Mouse (Mus musculus) MEL (cell line): ENCODE results near the gene Slc9c1. TPM values are rescaled to one million over a fixed set of nuclear protein-coding genes. Genes with fewer than 3 reads are reported as not detected.

Source experiments
- DNase-seq: peaks from one replicate; pipeline ENCODE4 v3.0.0; 2011; ENCODE audit warnings: low read depth, low spot score
- H3K27ac ChIP-seq: 2 replicates; pipeline ENCODE4 v1.5.1; 2012; ENCODE audit warnings: low read depth, mild to moderate bottlenecking, control low read depth, low read length, moderate library complexity; ENCODE audit not compliant: control insufficient read depth
- H3K27me3 ChIP-seq, 2 experiments: fragments of 150-350 bp in 1 of 2; sonication (generic) in 1 of 2; 2 replicates each; pipeline ENCODE4 v1.6.1; 2012; ENCODE audit warnings: low read length in 2 of 2, mild to moderate bottlenecking in 2 of 2, improper control_type of control experiment in 1 of 2, moderate library complexity in 1 of 2; ENCODE audit not compliant: insufficient read depth in 2 of 2, control insufficient read depth in 1 of 2
- H3K36me3 ChIP-seq, 2 experiments: 2 replicates each; pipeline ENCODE4 v1.6.1; 2012 to 2014; ENCODE audit warnings: low read length in 2 of 2, improper control_type of control experiment in 1 of 2, inconsistent platforms in 1 of 2, mild to moderate bottlenecking in 1 of 2; ENCODE audit not compliant: insufficient read depth in 2 of 2, control insufficient read depth in 1 of 2
- H3K4me1 ChIP-seq, 2 experiments: fragments of 150-350 bp in 1 of 2; sonication (generic) in 1 of 2; 2 replicates each; pipeline ENCODE4 v1.6.1; 2012; ENCODE audit warnings: low read length in 2 of 2, improper control_type of control experiment in 1 of 2, mild to moderate bottlenecking in 1 of 2; ENCODE audit not compliant: insufficient read depth in 2 of 2, control insufficient read depth in 1 of 2
- H3K4me3 ChIP-seq, 2 experiments: fragments of 150-350 bp in 1 of 2; sonication (generic) in 1 of 2; 2 replicates each; pipeline ENCODE4 v1.5.1; 2012; ENCODE audit warnings: low read depth in 2 of 2, low read length in 2 of 2, mild to moderate bottlenecking in 2 of 2, moderate library complexity in 2 of 2, control low read depth in 1 of 2, improper control_type of control experiment in 1 of 2; ENCODE audit not compliant: control insufficient read depth in 1 of 2, insufficient read depth in 1 of 2
- H3K79me2 ChIP-seq: 2 replicates; pipeline ENCODE4 v1.6.1; 2012; ENCODE audit warnings: mild to moderate bottlenecking, low read length, moderate library complexity; ENCODE audit not compliant: control insufficient read depth, poor library complexity, insufficient read depth
- H3K9ac ChIP-seq: 2 replicates; pipeline ENCODE4 v1.6.1; 2012; ENCODE audit warnings: low read depth, mild to moderate bottlenecking, control low read depth, low read length, moderate library complexity; ENCODE audit not compliant: control insufficient read depth, poor library complexity, severe bottlenecking
- H3K9me3 ChIP-seq: fragments of 150-350 bp; sonication (generic); replicated peaks from 2 replicates; pipeline ENCODE4 v1.6.1; 2012; ENCODE audit warnings: mild to moderate bottlenecking, low read length, improper control_type of control experiment, moderate library complexity; ENCODE audit not compliant: insufficient read depth
- BHLHE40 ChIP-seq: IDR thresholded peaks from 2 replicates; pipeline ENCODE4 v1.6.1; 2012; ENCODE audit warnings: low read depth, mild to moderate bottlenecking, inconsistent platforms, low read length, improper control_type of control experiment, borderline replicate concordance
- CHD1 ChIP-seq: IDR thresholded peaks from 2 replicates; pipeline ENCODE4 v1.6.1; 2012; ENCODE audit warnings: low read depth, mild to moderate bottlenecking, inconsistent platforms, low read length, improper control_type of control experiment
- CHD2 ChIP-seq: IDR thresholded peaks from 2 replicates; pipeline ENCODE4 v1.6.1; 2011; ENCODE audit warnings: low read length, improper control_type of control experiment
- CTCF ChIP-seq, 3 experiments: IDR thresholded peaks in 2 of 3; conservative IDR thresholded peaks in 1 of 3; 2 replicates each; pipeline ENCODE4 v1.5.1; 2011 to 2012; ENCODE audit warnings: low read length in 3 of 3, low read depth in 2 of 3, mild to moderate bottlenecking in 2 of 3, improper control_type of control experiment in 1 of 3, inconsistent platforms in 1 of 3, mixed read lengths in 1 of 3, moderate library complexity in 1 of 3; ENCODE audit not compliant: control insufficient read depth in 1 of 3, insufficient read depth in 1 of 3, poor library complexity in 1 of 3, severe bottlenecking in 1 of 3
- ETS1 ChIP-seq: IDR thresholded peaks from 2 replicates; pipeline ENCODE4 v1.6.1; 2012; ENCODE audit warnings: low read depth, mild to moderate bottlenecking, inconsistent platforms, low read length, improper control_type of control experiment, moderate library complexity
- GABPA ChIP-seq: IDR thresholded peaks from 2 replicates; pipeline ENCODE4 v1.6.1; 2012; ENCODE audit warnings: low read depth, mild to moderate bottlenecking, inconsistent platforms, low read length, improper control_type of control experiment, moderate library complexity
- KAT2A ChIP-seq: conservative IDR thresholded peaks from 2 replicates; pipeline ENCODE4 v1.6.1; 2012; ENCODE audit warnings: low read depth, low read length, improper control_type of control experiment, inconsistent platforms
- MYB ChIP-seq: IDR thresholded peaks from 2 replicates; pipeline ENCODE4 v1.6.1; 2011; ENCODE audit warnings: mild to moderate bottlenecking, low read depth, low read length, improper control_type of control experiment
- MYC ChIP-seq: IDR thresholded peaks from 2 replicates; pipeline ENCODE4 v1.6.1; 2011; ENCODE audit warnings: low read depth, mild to moderate bottlenecking, low read length, improper control_type of control experiment, moderate library complexity
- NRF1 ChIP-seq: IDR thresholded peaks from 2 replicates; pipeline ENCODE4 v1.6.1; 2014; ENCODE audit warnings: low read depth, mild to moderate bottlenecking, inconsistent platforms, low read length, improper control_type of control experiment, moderate library complexity; ENCODE audit not compliant: poor library complexity, insufficient read depth, severe bottlenecking
- POLR2AphosphoS2 ChIP-seq: IDR thresholded peaks from 2 replicates; pipeline ENCODE4 v1.6.1; 2011; ENCODE audit warnings: low read length, improper control_type of control experiment
- RCOR1 ChIP-seq: IDR thresholded peaks from 2 replicates; pipeline ENCODE4 v1.6.1; 2012; ENCODE audit warnings: low read depth, mild to moderate bottlenecking, inconsistent platforms, low read length, improper control_type of control experiment
- SMC3 ChIP-seq: IDR thresholded peaks from 2 replicates; pipeline ENCODE4 v1.6.1; 2011; ENCODE audit warnings: low read depth, low read length, improper control_type of control experiment
- USF1 ChIP-seq: IDR thresholded peaks from 2 replicates; pipeline ENCODE4 v1.6.1; 2014; ENCODE audit warnings: low read depth, mild to moderate bottlenecking, inconsistent platforms, low read length, improper control_type of control experiment, moderate library complexity
- ZC3H11A ChIP-seq: IDR thresholded peaks from 2 replicates; pipeline ENCODE4 v1.6.1; 2012; ENCODE audit warnings: low read depth, mild to moderate bottlenecking, inconsistent platforms, low read length, improper control_type of control experiment
- ZKSCAN1 ChIP-seq: IDR thresholded peaks from 2 replicates; pipeline ENCODE4 v1.6.1; 2012; ENCODE audit warnings: low read depth, mild to moderate bottlenecking, inconsistent platforms, low read length, improper control_type of control experiment, moderate library complexity
- polyA plus RNA-seq, 2 experiments: library from polyadenylated mRNA; stranded (reverse) in 1 of 2; unstranded in 1 of 2; fragments of >175 nt in 1 of 2; fragments of >200 nt in 1 of 2; gene quantifications; 2 replicates each; pipeline versions ENCODE4 v1.2.1 to v1.2.4; 2012; ENCODE audit warnings: low replicate concordance in 2 of 2, low read depth in 1 of 2; ENCODE audit not compliant: insufficient read length in 2 of 2, insufficient read depth in 1 of 2, missing spikeins in 1 of 2
- total RNA-seq: library from RNA; depleted of rRNA; stranded (reverse); fragments of 300-350 nt; gene quantifications from 2 replicates; pipeline ENCODE4 v1.2.3, GENCODE M21; 2012

Slc9c1 gene
- total and polyA plus RNA-seq, 3 experiments: not detected

GRCm38 (mm10) chr16:45542108-45542507 is 7.0 kb downstream of the Slc9c1 start:
- H3K79me2 ChIP-seq: no peaks in the 10 kb centered on the region
- no peaks in the 10 kb centered on the region for H3K27me3 ChIP-seq
- no peak overlapping the region for H3K9ac ChIP-seq
- H3K27ac ChIP-seq: no peak overlapping the region
- H3K36me3 ChIP-seq: no peaks in the 10 kb centered on the region
- H3K4me3 ChIP-seq: no peak overlapping the region
- DNase-seq: no peak
- TF ChIP-seq CTCF (IDR thresholded peaks at IDR 0.05 in 2 of 3, conservative IDR thresholded peaks at IDR 0.05 in 1 of 3; ENCODE audit: control insufficient read depth in 1 of 3, insufficient read depth in 1 of 3, low read depth in 2 of 3, low read length in 3 of 3, poor library complexity in 1 of 3, severe bottlenecking in 1 of 3) (no peak), NRF1 (no peak), SMC3 (no peak), MYB (no peak), ZC3H11A (no peak), POLR2AphosphoS2 (no peak), GABPA (no peak), USF1 (no peak), ZKSCAN1 (no peak), BHLHE40 (no peak), CHD2 (no peak), KAT2A (no peak), CHD1 (no peak), MYC (no peak), ETS1 (no peak)
- no peaks in the 10 kb centered on the region for H3K9me3 ChIP-seq
- no peaks in the 10 kb centered on the region for H3K4me1 ChIP-seq

- Histone ChIP-seq H3K36me3 (no peaks in the 10 kb centered on the region), H3K4me3 (no peak overlapping the region), H3K9ac (no peak overlapping the region), H3K9me3 (no peaks in the 10 kb centered on the region), H3K27ac (no peak overlapping the region), H3K4me1 (no peaks in the 10 kb centered on the region), H3K79me2 (no peaks in the 10 kb centered on the region), H3K27me3 (no peaks in the 10 kb centered on the region)
- TF ChIP-seq RCOR1 (no peak), MYC (no peak), ZKSCAN1 (no peak), CHD2 (no peak), BHLHE40 (no peak)
- no peak for DNase-seq
Observed at GRCm38 (mm10) chr16:45544341-45544740, 9.2 kb downstream of the Slc9c1 start.
